Mouse (Mus musculus) T-helper 17 cell (primary cell): ENCODE results near the gene Adcy4.

ENCODE experiments used
- in situ Hi-C, 2 experiments: fragments of 300-600 bp; cut with MboI, MseI; formaldehyde crosslinking; loops; 1 replicate in 1 of 2; 2 replicates in 1 of 2; pipeline ENCODE4 v1.15.1; 2025; ENCODE audit warnings: high pct_unique_total_duplicates in 2 of 2

The Adcy4 gene

DNA sequence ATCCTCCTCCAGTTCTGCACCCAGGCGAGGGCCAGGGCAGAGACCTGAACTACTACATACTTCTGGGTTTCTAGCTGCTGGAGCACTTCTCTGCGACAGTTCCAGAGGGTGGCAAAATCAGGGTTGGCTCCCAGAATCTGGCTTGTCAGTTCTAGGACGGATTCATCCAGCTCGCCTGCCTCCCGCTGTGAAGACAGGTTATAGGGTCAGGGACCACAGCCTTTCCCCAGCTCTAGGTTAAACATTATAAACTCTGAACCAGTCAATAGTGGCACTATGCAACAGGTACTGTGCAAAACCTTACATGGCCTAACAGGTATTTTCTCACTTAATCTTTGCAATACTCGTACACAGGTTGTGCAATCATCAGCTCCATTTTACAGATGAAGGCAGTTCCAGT lies 62.8 kb downstream of the Adcy4 start:
- in situ Hi-C loops = loop anchor here in 1 of 2 experiments (5.0 kb wide), 1 partner anchor 84 kb away; the partner anchor contains the start of genes Gm49378 and Ipo4

DNA sequence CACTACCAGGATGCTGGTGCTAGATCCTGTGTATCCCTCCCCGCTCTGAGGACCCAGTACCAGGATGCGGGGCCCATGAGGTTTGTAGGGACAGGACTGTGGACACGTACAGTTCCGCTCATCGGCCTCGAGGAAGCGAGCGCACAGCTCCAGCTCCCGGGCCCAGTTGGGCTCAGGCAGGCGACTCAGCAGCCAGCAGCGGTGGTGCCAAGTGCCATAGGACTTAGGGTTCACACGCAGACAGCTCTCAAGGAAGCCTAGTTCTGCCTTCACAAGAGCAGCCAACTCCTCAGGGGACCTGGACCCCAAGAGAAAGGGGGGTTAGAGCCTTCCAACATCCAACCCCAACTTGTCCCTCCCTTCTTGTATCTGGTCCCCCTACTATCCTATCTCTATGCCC lies 63.2 kb downstream of the Adcy4 start:
- in situ Hi-C loops = loop anchor here in 1 of 2 experiments (5.0 kb wide), 1 partner anchor 83 kb away; the partner anchor contains the start of genes Gm49378 and Ipo4

DNA sequence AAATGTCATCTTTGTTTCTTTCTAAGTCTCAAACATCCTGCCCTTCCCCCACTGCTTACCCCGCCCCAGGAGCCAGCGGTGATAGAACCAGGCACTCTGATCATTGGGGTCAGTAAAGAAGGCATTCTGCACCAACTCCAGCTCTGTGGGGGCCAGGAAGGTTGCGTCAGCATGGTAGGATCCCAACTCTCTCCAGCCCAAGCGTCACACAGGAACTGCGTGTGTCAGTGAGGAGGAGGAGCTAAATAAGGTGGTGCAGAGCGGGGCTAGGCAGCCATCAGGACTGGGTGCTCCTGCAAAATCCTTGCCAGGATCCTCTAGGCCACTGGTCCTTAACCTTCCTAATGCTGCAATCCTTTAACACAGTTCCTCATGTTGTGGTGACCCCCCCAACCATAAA lies 64.2 kb downstream of the Adcy4 start:
- in situ Hi-C loops = loop anchor here in 1 of 2 experiments (5.0 kb wide), 1 partner anchor 82 kb away; the partner anchor contains the start of genes Gm49378 and Ipo4
